11 mouse cellular contexts compared by ENCODE assay signal in genomic region chr5:77487837-77488827, GRCm38 (mm10).
A peak's percentile ranks its signal among the peaks of the same experiment; 100 is the strongest.
DNase-seq lines count a peak whose midpoint lies in the region; ATAC-seq and TF ChIP-seq lines count a peak whose summit lies in the region.
"Had no signal": no experiment of that assay in that cellular context is flagged by ENCODE, and none has a peak within 500 bp of the region (broad histone marks: within the 10 kb centered on the region; RNA-seq: fewer than 3 reads in every experiment).

No protein-coding gene starts in this region.

- no peaks in the 10 kb centered on the region for H3K27me3 ChIP-seq in heart, embryonic 15.5 days
- H3K27me3 ChIP-seq in forebrain, embryonic 15.5 days = no peaks in the 10 kb centered on the region
- H3K27me3 ChIP-seq: megakaryocyte, embryonic 14.5 days had no signal

- TF ChIP-seq POLR2A in brain, embryonic 14.5 days (IDR thresholded peaks at IDR 0.05; ENCODE audit: borderline replicate concordance, extremely low read depth, insufficient read depth, insufficient read length, poor library complexity, severe bottlenecking) = no peak

- 0 out of 2 replicates have a peak overlapping the region, but pooled peaks have one; percentile 4 for H3K9ac ChIP-seq in heart, embryonic 15.5 days
- peak overlapping the region; percentile 28 for H3K9ac ChIP-seq in forebrain, embryonic 15.5 days (replicated peaks)

- H3K27ac ChIP-seq in heart, embryonic 15.5 days = 0 out of 2 replicates have a peak overlapping the region, but pooled peaks have one; percentile 33
- no peak overlapping the region for H3K27ac ChIP-seq in forebrain, embryonic 15.5 days (replicated peaks)

- ATAC-seq in heart, embryonic 15.5 days (replicated peaks; ENCODE audit: insufficient number of reproducible peaks, insufficient read depth, low FRiP score, low read depth) = no peak
- peak; percentile 64 for ATAC-seq in forebrain, embryonic 15.5 days (replicated peaks)
- no peak for ATAC-seq in monocyte, adult 5-6 weeks (replicated peaks; ENCODE audit: insufficient number of reproducible peaks, low FRiP score, low TSS enrichment, poor library complexity, severe bottlenecking)
- ATAC-seq in inflammation-experienced regulatory T-cells, adult 6 months = no peak

- H3K4me1 ChIP-seq in heart, embryonic 15.5 days (replicated peaks) = peaks cover 13% of the 10 kb centered on the region
- peaks cover 12% of the 10 kb centered on the region for H3K4me1 ChIP-seq in forebrain, embryonic 15.5 days
- H3K4me1 ChIP-seq: megakaryocyte, embryonic 14.5 days had no signal

- WGBS in heart, embryonic 15.5 days = 24% methylated on average over 19 of the region's 19 CpGs
- 4% methylated on average over 19 of the region's 19 CpGs for WGBS in forebrain, embryonic 15.5 days

- no peaks in the 10 kb centered on the region for H3K36me3 ChIP-seq in heart, embryonic 15.5 days
- no peaks in the 10 kb centered on the region for H3K36me3 ChIP-seq in forebrain, embryonic 15.5 days

- no peak for DNase-seq in heart, adult 9 months (ENCODE audit: low spot score in 2 of 2)
- peak; percentile 73 for DNase-seq in brain, embryonic 14.5 days (ENCODE audit: low read depth)
- DNase-seq in mesoderm, embryonic 11.5 days (ENCODE audit: low read depth, low spot score) = peak; percentile 48
- no peak for DNase-seq in gastrocnemius, adult 18-20 months (ENCODE audit: low spot score)
- DNase-seq: adrenal gland, postnatal 36 days; gastrocnemius, postnatal 36 days had no signal

- no peak for TF ChIP-seq CTCF in brain, embryonic 14.5 days (IDR thresholded peaks at IDR 0.05; ENCODE audit: borderline replicate concordance, extremely low read depth, insufficient read depth, insufficient read length)

- no peaks in the 10 kb centered on the region for H3K9me3 ChIP-seq in heart, embryonic 15.5 days (replicated peaks)
- H3K9me3 ChIP-seq in forebrain, embryonic 15.5 days = no peaks in the 10 kb centered on the region

- H3K4me3 ChIP-seq in heart, embryonic 15.5 days = peak overlapping the region; percentile 32
- peak overlapping the region; percentile 21; the same call in 1 of the 2 replicates for H3K4me3 ChIP-seq in forebrain, embryonic 15.5 days
- H3K4me3 ChIP-seq: megakaryocyte, embryonic 14.5 days had no signal

- peak overlapping the region; percentile 55 for H3K4me2 ChIP-seq in heart, embryonic 15.5 days
- H3K4me2 ChIP-seq in forebrain, embryonic 15.5 days (replicated peaks) = peak overlapping the region; percentile 39

Comparison
In these comparisons a context has a peak if more than half of its experiments do, and no peak if none do; other contexts are left out.
1. DNase-seq: peak in brain, embryonic 14.5 days (single experiment) and mesoderm, embryonic 11.5 days (single experiment); none in heart, adult 9 months (0 of 2) and gastrocnemius, adult 18-20 months (single experiment).